Mouse (Mus musculus) liver, postnatal 0 days (tissue): Measurements from ENCODE around the gene Kif1b.

ENCODE experiments used
- CTCF ChIP-seq: sonication (generic); IDR thresholded peaks from 2 replicates; pipeline ENCODE4 v1.5.1; 2016; ENCODE audit warnings: antibody characterized with exemption, low read depth
- EP300 ChIP-seq: IDR thresholded peaks from 2 replicates; pipeline ENCODE4 v1.6.1; 2016; ENCODE audit warnings: antibody characterized with exemption, low read depth, mild to moderate bottlenecking

DNA sequence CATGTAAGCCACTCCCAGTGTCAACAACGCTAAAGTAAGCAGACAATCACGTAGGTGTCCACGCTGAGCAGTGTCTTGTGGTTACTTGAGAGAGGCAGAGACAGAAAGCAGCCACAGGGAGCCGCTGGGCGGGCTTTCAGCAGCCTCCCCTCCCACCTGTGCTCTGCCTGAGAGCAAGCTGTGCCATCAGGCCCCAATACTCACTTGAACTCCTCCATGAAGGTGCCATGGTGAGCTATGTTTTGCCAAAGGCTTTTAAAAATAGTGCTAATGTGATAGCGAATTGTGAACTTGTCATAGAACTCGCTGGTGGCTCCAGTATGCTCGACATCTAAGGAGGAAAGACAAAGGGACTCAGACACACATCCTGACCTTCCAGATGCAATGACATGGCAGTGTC lies 36.8 kb upstream of the Kif1b start:
- TF ChIP-seq EP300, result no peak
- TF ChIP-seq CTCF, result no peak
